In genomic region chr9:64399121-64399520, GRCm38 (mm10) we compare ENCODE assay signal across 14 mouse cellular contexts.
"Had no signal": no experiment of that assay in that cellular context is flagged by ENCODE, and none has a peak within 500 bp of the region (broad histone marks: within the 10 kb centered on the region; RNA-seq: fewer than 3 reads in every experiment).

No protein-coding gene starts in this region.

- H3K4me3 ChIP-seq: kidney, embryonic 15.5 days; left cerebral cortex, adult 2 months; limb, embryonic 10.5 days; liver, embryonic 15.5 days; midbrain, embryonic 15.5 days; neural tube, embryonic 12.5 days had no signal

- DNase-seq: kidney, adult 2 months; kidney, postnatal 14 days; lung, adult 2 months; lung, postnatal 36 days; thymus, adult 18-20 months; thymus, postnatal 14 days had no signal

- H3K4me2 ChIP-seq: kidney, embryonic 15.5 days; liver, embryonic 11.5 days; liver, embryonic 15.5 days; midbrain, embryonic 15.5 days; neural tube, embryonic 12.5 days had no signal

- ATAC-seq: lung, postnatal 0 days; midbrain, embryonic 15.5 days had no signal

- H3K27me3 ChIP-seq: kidney, embryonic 15.5 days; midbrain, embryonic 15.5 days; neural tube, embryonic 12.5 days had no signal

- H3K27ac ChIP-seq: kidney, embryonic 15.5 days; left cerebral cortex, adult 2 months; limb, embryonic 10.5 days; liver, embryonic 15.5 days; midbrain, embryonic 15.5 days; neural tube, embryonic 12.5 days had no signal

- H3K36me3 ChIP-seq: kidney, embryonic 15.5 days; limb, embryonic 10.5 days; liver, embryonic 15.5 days; midbrain, embryonic 15.5 days; neural tube, embryonic 12.5 days had no signal

- H3K9ac ChIP-seq: kidney, embryonic 15.5 days; liver, embryonic 15.5 days; midbrain, embryonic 15.5 days; neural tube, embryonic 12.5 days had no signal

- H3K9me3 ChIP-seq: kidney, embryonic 15.5 days; limb, embryonic 10.5 days; liver, embryonic 15.5 days; midbrain, embryonic 15.5 days; neural tube, embryonic 12.5 days had no signal
